Mouse (Mus musculus): ENCODE results near the gene Ptch2.

DNA sequence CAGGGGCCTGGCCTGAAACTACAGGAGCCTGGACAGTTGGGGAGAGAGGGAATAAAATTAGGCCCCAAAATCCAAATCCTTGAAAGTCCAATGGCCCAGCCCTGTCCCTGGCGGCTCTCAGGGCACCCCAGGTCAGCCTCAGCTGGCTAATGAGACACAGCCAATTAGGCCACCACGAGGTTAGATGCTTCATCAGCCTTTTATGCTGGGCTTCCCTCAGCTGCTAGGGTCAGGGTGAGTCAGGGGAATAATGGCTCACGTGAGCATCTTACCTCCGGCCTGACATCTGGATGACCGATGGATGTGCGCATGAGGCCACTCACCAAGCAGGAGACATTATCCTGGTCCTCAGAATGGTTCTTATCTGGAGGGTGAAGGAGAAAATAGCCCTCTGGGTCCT, 34.9 kb downstream of the Ptch2 start:
- TF ChIP-seq POLR2A (IDR thresholded peaks at IDR 0.05; ENCODE audit: low read depth, low read length) = no peak
- TF ChIP-seq CTCF (conservative IDR thresholded peaks at IDR 0.05; ENCODE audit: insufficient read depth, insufficient read length, low read depth, low read length) = no peak

All from kidney, adult 2 months (tissue).